Mouse (Mus musculus): ENCODE measurements at regions not wholly inside any gene's neighbourhood (a gene's known extent, or its start where the extent isn't known, plus 50 kb on each side); places are given as distances from the start of the nearest gene placed in this dataset.

GRCm38 (mm10) chr16:46807476-46807875, 309.2 kb upstream of the Nectin3 start:
- DNase-seq (ENCODE audit: low read depth): no peak
- TF ChIP-seq POLR2A (IDR thresholded peaks at IDR 0.05; ENCODE audit: borderline replicate concordance, extremely low read depth, insufficient read depth, insufficient read length, poor library complexity, severe bottlenecking) (no peak), CTCF (IDR thresholded peaks at IDR 0.05; ENCODE audit: borderline replicate concordance, extremely low read depth, insufficient read depth, insufficient read length) (no peak)

GRCm38 (mm10) chr16:46776367-46776766, 278.0 kb upstream of the Nectin3 start:
- peak; percentile 74 for DNase-seq (ENCODE audit: low read depth)

GRCm38 (mm10) chr16:46769383-46769782, 271.1 kb upstream of the Nectin3 start:
- TF ChIP-seq CTCF (IDR thresholded peaks at IDR 0.05; ENCODE audit: borderline replicate concordance, extremely low read depth, insufficient read depth, insufficient read length): no peak
- no peak for TF ChIP-seq POLR2A (IDR thresholded peaks at IDR 0.05; ENCODE audit: borderline replicate concordance, extremely low read depth, insufficient read depth, insufficient read length, poor library complexity, severe bottlenecking)
- peak; percentile 90 for DNase-seq (ENCODE audit: low read depth)

More at GRCm38 (mm10) chr16:46776367-46776766, 278.0 kb upstream of the Nectin3 start:
- TF ChIP-seq CTCF (IDR thresholded peaks at IDR 0.05; ENCODE audit: borderline replicate concordance, extremely low read depth, insufficient read depth, insufficient read length) (no peak), POLR2A (IDR thresholded peaks at IDR 0.05; ENCODE audit: borderline replicate concordance, extremely low read depth, insufficient read depth, insufficient read length, poor library complexity, severe bottlenecking) (no peak)

- peak; percentile 65 for DNase-seq (ENCODE audit: low read depth)
- TF ChIP-seq CTCF (IDR thresholded peaks at IDR 0.05; ENCODE audit: borderline replicate concordance, extremely low read depth, insufficient read depth, insufficient read length): no peak
- no peak for TF ChIP-seq POLR2A (IDR thresholded peaks at IDR 0.05; ENCODE audit: borderline replicate concordance, extremely low read depth, insufficient read depth, insufficient read length, poor library complexity, severe bottlenecking)
These were observed 270.1 kb upstream of the Nectin3 start for GRCm38 (mm10) chr16:46768376-46768775.

- no peak for DNase-seq (ENCODE audit: low read depth)
These were observed 236.8 kb upstream of the Nectin3 start for GRCm38 (mm10) chr16:46735140-46735539.

GRCm38 (mm10) chr16:46728424-46728823, 230.1 kb upstream of the Nectin3 start:
- DNase-seq (ENCODE audit: low read depth): no peak
- TF ChIP-seq CTCF (IDR thresholded peaks at IDR 0.05; ENCODE audit: borderline replicate concordance, extremely low read depth, insufficient read depth, insufficient read length) (no peak), POLR2A (IDR thresholded peaks at IDR 0.05; ENCODE audit: borderline replicate concordance, extremely low read depth, insufficient read depth, insufficient read length, poor library complexity, severe bottlenecking) (no peak)

More at GRCm38 (mm10) chr16:46735140-46735539, 236.8 kb upstream of the Nectin3 start:
- TF ChIP-seq POLR2A (IDR thresholded peaks at IDR 0.05; ENCODE audit: borderline replicate concordance, extremely low read depth, insufficient read depth, insufficient read length, poor library complexity, severe bottlenecking) (no peak), CTCF (IDR thresholded peaks at IDR 0.05; ENCODE audit: borderline replicate concordance, extremely low read depth, insufficient read depth, insufficient read length) (no peak)

GRCm38 (mm10) chr16:46723660-46724059, 225.3 kb upstream of the Nectin3 start:
- DNase-seq (ENCODE audit: low read depth): no peak
- TF ChIP-seq POLR2A (IDR thresholded peaks at IDR 0.05; ENCODE audit: borderline replicate concordance, extremely low read depth, insufficient read depth, insufficient read length, poor library complexity, severe bottlenecking) (no peak), CTCF (IDR thresholded peaks at IDR 0.05; ENCODE audit: borderline replicate concordance, extremely low read depth, insufficient read depth, insufficient read length) (no peak)

GRCm38 (mm10) chr16:46679787-46680186, 181.5 kb upstream of the Nectin3 start:
- TF ChIP-seq CTCF (IDR thresholded peaks at IDR 0.05; ENCODE audit: borderline replicate concordance, extremely low read depth, insufficient read depth, insufficient read length): no peak
- no peak for TF ChIP-seq POLR2A (IDR thresholded peaks at IDR 0.05; ENCODE audit: borderline replicate concordance, extremely low read depth, insufficient read depth, insufficient read length, poor library complexity, severe bottlenecking)
- no peak for DNase-seq (ENCODE audit: low read depth)

GRCm38 (mm10) chr16:46669590-46669989, 171.3 kb upstream of the Nectin3 start:
- TF ChIP-seq POLR2A (IDR thresholded peaks at IDR 0.05; ENCODE audit: borderline replicate concordance, extremely low read depth, insufficient read depth, insufficient read length, poor library complexity, severe bottlenecking) (no peak), CTCF (IDR thresholded peaks at IDR 0.05; ENCODE audit: borderline replicate concordance, extremely low read depth, insufficient read depth, insufficient read length) (no peak)
- DNase-seq (ENCODE audit: low read depth): no peak

- TF ChIP-seq POLR2A (IDR thresholded peaks at IDR 0.05; ENCODE audit: borderline replicate concordance, extremely low read depth, insufficient read depth, insufficient read length, poor library complexity, severe bottlenecking) (no peak), CTCF (IDR thresholded peaks at IDR 0.05; ENCODE audit: borderline replicate concordance, extremely low read depth, insufficient read depth, insufficient read length) (no peak)
- no peak for DNase-seq (ENCODE audit: low read depth)
These were observed 167.2 kb upstream of the Nectin3 start for GRCm38 (mm10) chr16:46665566-46665965.

GRCm38 (mm10) chr16:46663008-46663407, 164.7 kb upstream of the Nectin3 start:
- DNase-seq (ENCODE audit: low read depth): peak; percentile 17
- TF ChIP-seq POLR2A (IDR thresholded peaks at IDR 0.05; ENCODE audit: borderline replicate concordance, extremely low read depth, insufficient read depth, insufficient read length, poor library complexity, severe bottlenecking): no peak
- no peak for TF ChIP-seq CTCF (IDR thresholded peaks at IDR 0.05; ENCODE audit: borderline replicate concordance, extremely low read depth, insufficient read depth, insufficient read length)

GRCm38 (mm10) chr16:46655041-46655440, 156.7 kb upstream of the Nectin3 start:
- no peak for TF ChIP-seq CTCF (IDR thresholded peaks at IDR 0.05; ENCODE audit: borderline replicate concordance, extremely low read depth, insufficient read depth, insufficient read length)
- TF ChIP-seq POLR2A (IDR thresholded peaks at IDR 0.05; ENCODE audit: borderline replicate concordance, extremely low read depth, insufficient read depth, insufficient read length, poor library complexity, severe bottlenecking): no peak
- DNase-seq (ENCODE audit: low read depth): no peak

Data from brain, embryonic 14.5 days (tissue).